Mouse (Mus musculus) urinary bladder, postnatal 14 days (tissue): ENCODE measurements around the gene Olfr630.
"Not testable (repeated sequence)": the region's sequence is repeated elsewhere in the genome, so short reads cannot be mapped to it uniquely, and the experiment has no call there.

ENCODE experiments used
- DNase-seq: peaks from one replicate; pipeline ENCODE4 v3.0.0; 2021; ENCODE audit warnings: low spot score

The Olfr630 gene

DNA sequence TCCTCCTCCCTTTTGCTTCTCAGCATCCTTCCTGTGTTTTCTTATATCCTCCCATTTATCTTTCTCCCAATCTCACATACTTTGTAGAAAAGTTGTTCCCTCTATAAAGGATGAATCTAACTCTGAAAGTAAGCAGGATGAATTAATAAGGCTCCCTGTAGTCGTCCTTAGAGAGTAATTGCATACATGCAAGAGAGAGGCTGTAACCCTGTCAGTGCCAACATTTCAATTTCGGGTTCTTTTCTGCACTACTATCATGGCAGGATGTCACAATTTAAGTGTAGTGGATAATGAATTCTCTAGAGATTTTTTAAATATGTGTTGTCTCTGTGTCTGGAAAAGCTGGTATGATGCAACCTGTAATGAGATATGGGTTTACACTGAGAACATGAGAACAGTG is at the start of gene Olfr630:
TSS of gene Olfr630 (minus strand) at position 101 of the 400 bp plus-strand sequence.
- DNase-seq = no peak

DNA sequence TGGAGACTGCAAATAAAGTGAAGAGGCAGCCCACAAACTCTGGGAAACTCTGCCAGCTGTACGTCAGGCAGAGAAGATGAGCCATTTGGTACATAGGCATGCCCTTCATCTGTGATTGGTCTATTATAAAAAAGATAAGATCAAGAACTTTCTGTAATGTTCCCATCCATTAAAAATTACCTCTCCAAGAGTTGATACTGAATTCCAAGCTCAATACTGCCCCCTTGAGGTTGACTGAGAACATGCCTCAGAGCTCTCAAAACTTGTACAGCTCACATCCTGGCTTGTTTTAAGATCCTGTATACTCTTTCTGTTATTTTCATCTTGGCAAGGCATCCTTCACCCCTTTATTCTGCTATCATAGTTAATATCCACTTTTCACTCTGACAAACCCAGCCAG is 49.7 kb upstream of the Olfr630 start:
- DNase-seq = no peak

DNA sequence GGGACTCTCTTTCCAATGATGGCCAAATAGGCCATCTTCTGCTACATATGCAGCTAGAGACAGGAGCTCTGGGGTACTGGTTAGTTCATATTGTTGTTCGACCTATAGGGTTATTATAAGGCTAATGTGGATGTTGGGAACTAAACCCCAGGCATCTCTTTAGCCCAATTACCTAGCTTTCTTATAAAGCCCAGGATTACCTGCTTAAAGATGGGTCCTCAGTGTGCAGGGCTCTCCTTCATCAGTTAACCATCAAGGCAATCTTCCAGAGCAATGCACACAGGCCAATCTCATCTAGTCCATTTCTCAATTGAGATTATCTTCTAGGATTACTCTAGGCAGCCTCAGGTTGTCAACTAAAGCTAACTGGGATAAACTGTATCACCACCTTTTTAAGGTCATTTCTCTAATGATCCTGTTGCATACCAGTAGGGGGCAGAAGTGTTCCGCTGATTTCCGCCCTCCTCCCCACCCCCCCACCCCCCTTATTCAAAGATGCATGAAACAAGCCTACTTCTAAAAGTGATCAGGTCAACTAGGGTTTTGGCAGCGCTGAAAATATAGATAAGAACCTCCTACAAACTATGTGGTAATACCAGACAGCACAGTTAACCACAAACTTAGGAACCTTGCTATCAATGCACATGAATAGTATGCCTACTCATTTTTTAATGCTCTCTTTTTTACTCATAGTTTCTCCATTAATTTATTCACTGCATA is 35.7 kb upstream of the Olfr630 start:
- no peak for DNase-seq

DNA sequence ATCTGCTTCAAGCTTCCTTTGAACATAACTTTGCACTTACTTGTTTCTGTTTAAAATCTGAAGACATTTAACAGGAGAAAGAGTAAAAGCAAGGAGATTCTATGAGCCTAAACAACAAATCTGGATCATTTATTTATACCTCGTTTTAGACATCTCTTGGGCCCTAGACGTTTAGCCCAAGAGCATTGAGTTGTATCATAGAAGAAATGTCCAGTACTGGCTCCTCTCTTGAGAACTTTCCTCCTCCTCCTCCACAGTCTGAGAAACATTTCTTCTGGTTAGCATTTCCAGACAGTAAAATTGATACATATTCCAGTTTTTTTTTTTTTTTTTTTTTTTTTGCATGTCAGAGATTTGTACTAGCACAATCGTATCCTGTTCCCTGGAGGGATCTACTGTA is 34.6 kb upstream of the Olfr630 start, which contains the start of gene Olfr67:
TSS of gene Olfr67 (minus strand) at position 101 of the 400 bp plus-strand sequence.
- no peak for DNase-seq

DNA sequence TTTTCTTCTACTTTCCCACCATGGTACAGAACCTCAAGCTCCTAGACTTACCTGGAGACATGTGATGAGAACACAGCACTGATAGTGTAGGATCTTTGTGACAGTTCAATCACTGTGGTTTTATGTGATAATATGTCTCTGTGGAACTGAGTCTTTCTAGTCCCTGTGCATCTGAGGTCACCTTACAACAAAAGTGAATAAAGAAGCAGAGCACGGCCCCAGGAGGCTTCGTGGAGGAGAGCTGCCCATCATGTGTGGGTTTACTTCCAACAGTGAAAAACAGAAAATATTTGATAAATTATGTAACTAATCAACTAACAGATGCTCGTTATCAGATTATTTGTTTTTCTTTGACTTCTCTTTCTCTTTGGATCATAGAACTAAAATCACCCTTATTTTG is 22.5 kb upstream of the Olfr630 start, which contains the start of gene Olfr68:
TSS of gene Olfr68 (minus strand) at position 101 of the 400 bp plus-strand sequence.
- no peak for DNase-seq

DNA sequence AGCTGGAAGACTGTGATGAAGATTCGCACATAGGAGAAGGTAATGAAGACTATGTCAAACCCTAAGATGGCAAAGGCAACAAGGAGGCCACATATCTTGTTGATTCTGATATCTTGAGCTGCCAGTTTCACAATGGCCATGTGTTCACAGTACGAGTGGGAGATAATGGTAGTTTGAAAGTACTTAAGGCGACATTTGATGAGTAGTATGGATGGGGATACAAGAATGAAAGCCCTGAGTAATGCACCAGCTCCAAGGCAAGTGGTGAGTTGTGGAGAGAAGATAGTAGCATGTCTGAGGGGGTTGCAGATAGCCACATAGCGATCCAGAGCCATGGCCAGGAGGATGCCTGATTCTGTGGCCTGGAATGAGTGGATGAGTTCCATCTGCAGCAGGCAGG is 20.5 kb upstream of the Olfr630 start:
- not testable (repeated sequence) for DNase-seq

DNA sequence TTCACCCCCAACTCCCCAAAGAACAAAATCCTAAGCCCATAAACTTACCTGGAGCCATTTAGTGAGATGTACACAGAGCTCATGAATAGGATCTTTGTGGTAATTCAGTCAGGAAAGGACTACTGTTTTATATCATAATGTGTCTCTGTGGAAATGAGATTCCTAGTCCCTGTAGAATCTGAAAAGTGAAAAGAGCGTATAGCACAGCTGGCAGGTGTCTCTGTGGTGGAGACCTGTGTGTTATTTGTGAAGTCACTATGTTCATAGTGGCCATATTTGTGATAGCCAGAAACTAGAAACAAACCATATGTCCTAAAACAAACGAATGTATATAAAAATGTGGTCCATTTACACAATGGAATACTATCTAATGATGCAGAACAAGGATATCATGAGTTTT is 14.4 kb upstream of the Olfr630 start, which contains the start of gene Olfr69:
TSS of gene Olfr69 (minus strand) at position 101 of the 400 bp plus-strand sequence.
- DNase-seq = no peak

DNA sequence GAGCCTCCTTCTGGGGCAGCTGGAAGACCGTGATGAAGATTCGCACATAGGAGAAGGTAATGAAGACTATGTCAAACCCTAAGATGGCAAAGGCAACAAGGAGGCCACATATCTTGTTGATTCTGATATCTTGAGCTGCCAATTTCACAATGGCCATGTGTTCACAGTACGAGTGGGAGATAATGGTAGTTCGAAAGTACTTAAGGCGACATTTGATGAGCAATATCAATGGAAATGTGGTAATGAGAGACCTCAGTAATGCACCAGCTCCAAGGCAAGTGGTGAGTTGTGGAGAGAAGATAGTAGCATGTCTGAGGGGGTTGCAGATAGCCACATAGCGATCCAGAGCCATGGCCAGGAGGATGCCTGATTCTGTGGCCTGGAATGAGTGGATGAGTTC is 10.6 kb upstream of the Olfr630 start:
- not testable (repeated sequence) for DNase-seq

DNA sequence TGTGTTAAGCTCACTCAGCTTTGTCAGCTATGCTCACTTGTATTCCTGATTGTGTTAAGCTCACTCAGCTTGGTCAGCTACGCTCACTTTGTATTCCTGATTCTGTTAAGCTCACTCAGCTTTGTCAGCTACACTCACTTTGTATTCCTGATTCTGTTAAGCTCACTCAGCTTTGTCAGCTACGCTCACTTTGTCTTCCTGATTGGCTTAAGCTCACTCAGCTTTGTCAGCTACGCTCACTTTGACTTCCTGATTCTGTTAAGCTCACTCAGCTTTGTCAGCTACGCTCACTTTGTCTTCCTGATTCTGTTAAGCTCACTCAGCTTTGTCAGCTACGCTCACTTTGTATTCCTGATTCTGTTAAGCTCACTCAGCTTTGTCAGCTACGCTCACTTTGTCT is 5.1 kb upstream of the Olfr630 start:
- DNase-seq = not testable (repeated sequence)

DNA sequence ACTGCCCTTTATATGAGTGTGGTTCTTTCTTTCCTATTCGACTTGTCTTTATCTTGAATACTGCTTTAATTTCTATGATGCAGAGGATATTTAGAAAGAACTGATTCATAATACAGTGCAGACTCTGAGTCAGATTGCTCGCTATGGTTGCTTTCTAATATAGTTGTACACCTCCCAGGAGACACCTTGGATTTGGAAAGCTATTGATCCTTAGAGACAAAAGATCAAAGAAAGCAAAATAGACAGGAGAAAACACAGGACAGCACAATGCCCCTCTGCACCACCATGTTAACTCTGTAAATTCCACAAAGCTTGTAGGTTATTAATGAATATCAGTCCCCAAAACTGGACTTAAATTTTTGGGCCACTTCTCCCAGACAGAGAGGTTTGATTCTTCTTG is 12.3 kb downstream of the Olfr630 start, which contains the start of gene Olfr629:
TSS of gene Olfr629 (minus strand) at position 101 of the 400 bp plus-strand sequence.
- no peak for DNase-seq

DNA sequence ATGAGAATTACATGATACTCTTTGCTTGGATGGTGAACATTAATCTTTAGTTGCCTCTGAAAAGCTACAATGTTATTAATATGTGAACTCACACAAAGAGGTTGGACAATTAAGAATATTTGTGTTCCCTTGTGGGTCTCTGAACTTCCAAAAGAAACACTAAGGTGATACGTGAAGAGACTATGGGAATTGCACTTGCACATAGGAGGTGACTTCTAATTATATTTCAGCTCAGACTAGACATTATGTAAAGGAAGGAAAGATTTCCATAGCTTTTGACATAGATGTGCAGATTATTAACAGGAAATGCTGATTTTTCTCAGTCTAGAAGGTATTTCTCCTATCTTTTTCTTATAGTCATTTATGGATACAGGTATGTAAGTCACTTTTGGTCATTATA is 27.1 kb downstream of the Olfr630 start, which contains the start of gene Olfr628:
TSS of gene Olfr628 (plus strand) at position 301 of the 400 bp plus-strand sequence.
- no peak for DNase-seq

DNA sequence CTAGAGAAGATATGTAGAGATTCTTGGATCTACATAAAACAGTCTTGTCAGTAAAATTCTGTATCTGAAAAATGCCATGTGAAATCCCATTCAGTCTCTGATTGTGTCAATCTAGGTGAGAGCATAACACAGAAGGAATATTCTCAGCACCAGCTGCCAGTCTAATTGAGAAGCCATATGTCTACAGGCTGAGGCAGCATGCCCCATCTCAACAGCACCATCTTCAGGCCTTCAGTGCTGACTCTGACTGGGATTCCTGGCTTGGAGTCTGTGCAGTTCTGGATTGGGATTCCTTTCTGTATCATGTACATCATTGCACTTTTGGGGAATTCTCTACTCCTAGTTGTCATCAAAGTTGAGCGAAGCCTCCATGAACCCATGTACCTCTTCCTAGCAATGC is 40.7 kb downstream of the Olfr630 start:
- DNase-seq = not testable (repeated sequence)

DNA sequence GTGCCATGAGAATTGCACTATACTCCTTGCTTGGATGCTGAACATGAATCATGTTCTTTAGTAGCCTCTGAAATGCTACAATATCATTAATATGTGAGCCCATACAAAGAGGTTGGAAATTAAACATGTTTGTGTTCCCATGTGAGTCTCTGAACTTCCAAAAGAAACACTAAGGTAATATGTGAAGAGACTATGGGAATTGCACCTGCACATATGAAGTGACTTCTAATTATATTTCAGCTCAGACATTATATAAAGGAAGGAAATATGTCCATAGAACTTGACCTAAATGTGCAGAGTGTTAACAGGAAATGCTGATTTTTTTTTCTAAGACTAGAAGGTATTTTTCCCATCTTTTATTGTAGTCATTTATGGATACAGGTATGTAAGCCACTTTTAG is 42.8 kb downstream of the Olfr630 start, which contains the start of gene Olfr243:
TSS of gene Olfr243 (plus strand) at position 301 of the 400 bp plus-strand sequence.
- no peak for DNase-seq

DNA sequence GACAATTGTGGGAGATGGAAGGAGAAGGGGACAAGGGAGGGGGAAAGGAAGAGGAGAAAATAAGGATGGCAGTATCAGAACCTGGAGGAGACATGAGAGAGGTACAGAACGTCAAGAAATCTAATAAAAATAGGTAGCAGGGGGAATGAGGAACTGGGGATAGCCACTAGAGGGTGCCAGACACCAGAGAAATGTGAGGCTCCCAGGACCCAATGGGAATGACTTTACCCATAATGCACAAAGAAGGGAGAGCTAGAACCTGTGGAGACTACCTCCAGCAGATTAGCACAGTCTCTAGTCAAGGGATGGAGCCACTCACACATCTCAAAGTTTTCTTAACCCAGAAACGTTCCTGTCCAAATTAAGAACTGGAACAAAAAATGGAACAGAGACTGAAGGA is 45.1 kb downstream of the Olfr630 start:
- no peak for DNase-seq
